Comparison of ENCODE assay signal across 8 mouse cellular contexts in genomic region chr1:120964179-120964517, GRCm38 (mm10).
DNase-seq lines count a peak whose midpoint lies in the region; ATAC-seq lines count a peak whose summit lies in the region.

No protein-coding gene starts in this region.

- peak overlapping the region; percentile 28 for H3K4me2 ChIP-seq in neural tube, embryonic 11.5 days (ENCODE audit: low read depth)

- H3K9me3 ChIP-seq in heart, embryonic 10.5 days = no peaks in the 10 kb centered on the region
- H3K9me3 ChIP-seq in neural tube, embryonic 11.5 days (ENCODE audit: control insufficient read depth, low read length) = no peaks in the 10 kb centered on the region

- ATAC-seq in neural tube, embryonic 11.5 days (ENCODE audit: insufficient read depth, low FRiP score, low TSS enrichment) = no peak

- H3K9ac ChIP-seq in neural tube, embryonic 11.5 days (ENCODE audit: low read length) = no peak overlapping the region

- peak overlapping the region; percentile 47 for H3K4me3 ChIP-seq in heart, embryonic 10.5 days
- H3K4me3 ChIP-seq in neural tube, embryonic 11.5 days (ENCODE audit: low read depth, low read length) = no peak overlapping the region

- intact Hi-C loops in heart, postnatal 14 days (cut with DNase I) = no loop called here

- H3K27ac ChIP-seq in heart, embryonic 10.5 days = no peak overlapping the region
- no peak overlapping the region for H3K27ac ChIP-seq in neural tube, embryonic 11.5 days (ENCODE audit: low read depth, low read length)

- 58% methylated on average over 17 of the region's 17 CpGs for WGBS in heart, embryonic 10.5 days
- WGBS in neural tube, embryonic 11.5 days = 57% methylated on average over 17 of the region's 17 CpGs

- DNase-seq in heart, embryonic 10.5 days (ENCODE audit: low spot score) = no peak
- DNase-seq in heart, postnatal 14 days = no peak
- no peak for DNase-seq in neural tube, embryonic 11.5 days (ENCODE audit: low spot score)
- no peak for DNase-seq in neural tube, embryonic 10.5 days (ENCODE audit: extremely low spot score, low spot score)
- DNase-seq in lung, postnatal 10 days = peak; percentile 4
- no peak for DNase-seq in spleen, postnatal 14 days (ENCODE audit: low spot score in 2 of 2)
- DNase-seq in left cerebral cortex, adult 8-10 months (ENCODE audit: low spot score in 2 of 2) = no peak
- no peak for DNase-seq in adrenal gland, adult (ENCODE audit: inconsistent age in 2 of 2, low spot score in 1 of 2)

- peaks cover 18% of the 10 kb centered on the region for H3K27me3 ChIP-seq in heart, embryonic 10.5 days (ENCODE audit: insufficient read depth, poor library complexity, severe bottlenecking)
- no peaks in the 10 kb centered on the region for H3K27me3 ChIP-seq in neural tube, embryonic 11.5 days (ENCODE audit: control insufficient read depth, insufficient read depth, low read length)

- no peaks in the 10 kb centered on the region for H3K36me3 ChIP-seq in heart, embryonic 10.5 days
- no peaks in the 10 kb centered on the region for H3K36me3 ChIP-seq in neural tube, embryonic 11.5 days (ENCODE audit: control insufficient read depth, insufficient read depth, low read length)

- H3K4me1 ChIP-seq in heart, embryonic 10.5 days = no peaks in the 10 kb centered on the region
- no peaks in the 10 kb centered on the region for H3K4me1 ChIP-seq in neural tube, embryonic 11.5 days (ENCODE audit: control insufficient read depth, insufficient read depth, low read length)
